Mouse (Mus musculus) adrenal gland (tissue): ENCODE results near the gene Zc3hc1.

Experiments
- intact Hi-C: fragments of 180-260 bp; cut with DNase I; formaldehyde crosslinking; loops from one replicate; pipeline ENCODE4 v1.15.1; 2025

Zc3hc1 gene

DNA sequence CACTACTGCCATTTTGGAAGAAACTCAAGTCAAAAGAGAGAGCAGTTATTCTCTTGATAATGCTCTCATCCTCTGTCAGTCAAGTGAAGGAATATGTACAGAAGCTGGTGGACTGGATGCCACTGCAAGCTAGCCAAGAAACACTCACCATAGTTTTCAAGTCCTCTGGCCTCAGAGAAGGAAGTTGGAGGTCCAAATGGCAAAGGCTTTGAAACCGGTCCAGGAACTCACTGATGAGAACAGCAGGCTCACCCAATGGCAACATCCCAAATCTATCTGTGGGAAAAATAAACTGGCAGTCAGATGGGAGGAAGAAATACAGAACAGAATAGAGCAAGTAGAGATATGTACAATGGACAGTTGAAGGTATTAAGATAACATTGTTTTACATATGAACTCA lies 15.0 kb downstream of the Zc3hc1 start:
- intact Hi-C loops, result no loop called here

- intact Hi-C loops, result no loop called here
Observed at GRCm38 (mm10) chr6:30374731-30375510, 15.9 kb downstream of the Zc3hc1 start.

DNA sequence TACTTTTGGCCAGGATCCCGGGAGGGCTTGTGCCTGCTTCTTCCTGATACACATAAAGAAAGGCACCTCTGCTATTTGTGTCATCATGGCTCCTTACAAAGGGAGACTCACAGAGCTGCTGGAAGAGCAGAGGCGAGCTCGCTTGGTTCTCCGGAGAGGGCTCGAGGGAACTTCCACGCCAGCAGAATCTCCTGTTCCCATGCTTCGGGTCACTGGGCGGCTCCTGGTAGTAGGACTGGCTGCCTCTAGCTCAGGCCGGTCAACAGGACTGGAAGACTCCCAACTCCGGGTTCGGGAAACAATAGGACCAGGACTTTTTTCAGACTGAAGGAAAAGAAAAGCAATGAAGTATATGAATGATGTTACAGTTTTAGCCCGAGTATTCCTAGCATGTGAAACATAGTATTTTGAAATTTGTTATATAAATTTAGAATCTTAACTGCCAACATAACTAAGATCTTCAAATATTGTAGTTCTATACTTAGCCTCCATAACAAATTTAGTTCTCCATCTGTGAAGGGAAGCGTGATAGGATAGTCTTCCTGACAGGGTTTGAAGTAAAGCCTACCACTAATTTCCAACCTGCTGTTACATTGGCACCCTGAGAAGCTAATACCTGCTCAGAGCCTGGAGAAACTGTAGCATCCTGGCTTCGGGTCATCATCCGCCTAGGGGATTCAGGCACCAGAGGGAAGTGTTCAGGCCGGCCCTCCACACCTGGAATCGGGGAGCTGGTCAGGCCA lies 18.0 kb downstream of the Zc3hc1 start:
- intact Hi-C loops, result no loop called here

DNA sequence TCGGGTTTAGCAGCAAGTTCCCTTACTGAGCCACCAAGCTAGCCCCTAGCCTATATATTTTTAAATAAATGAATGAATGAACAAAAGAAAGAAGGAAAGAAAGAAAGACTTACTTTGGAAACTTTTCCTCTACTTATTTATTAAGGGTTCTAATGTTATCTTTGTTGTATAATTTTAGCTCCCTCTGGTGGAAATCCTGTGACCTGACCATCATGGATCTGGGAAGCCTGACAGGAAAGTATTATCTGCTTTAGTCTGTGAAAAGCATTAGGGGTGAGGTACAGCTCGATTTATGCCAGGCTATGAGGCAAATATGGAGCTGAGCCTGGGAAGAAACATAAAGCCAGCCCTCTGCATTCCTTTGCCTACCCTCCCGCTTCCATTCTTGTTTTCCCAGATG lies 21.5 kb downstream of the Zc3hc1 start:
- intact Hi-C loops, result no loop called here

GRCm38 (mm10) chr6:30363808-30364207 lies 27.0 kb downstream of the Zc3hc1 start:
- intact Hi-C loops, result no loop called here

GRCm38 (mm10) chr6:30359762-30360509 lies 30.9 kb downstream of the Zc3hc1 start:
- intact Hi-C loops, result loop anchor here (5.0 kb wide), 2 partner anchors 58 to 153 kb away; partner anchors contain the start of gene Ube2h

GRCm38 (mm10) chr6:30357561-30358177 lies 33.2 kb downstream of the Zc3hc1 start:
- intact Hi-C loops, result loop anchor here (5.0 kb wide), 2 partner anchors 55 to 150 kb away; partner anchors contain the start of gene Ube2h

DNA sequence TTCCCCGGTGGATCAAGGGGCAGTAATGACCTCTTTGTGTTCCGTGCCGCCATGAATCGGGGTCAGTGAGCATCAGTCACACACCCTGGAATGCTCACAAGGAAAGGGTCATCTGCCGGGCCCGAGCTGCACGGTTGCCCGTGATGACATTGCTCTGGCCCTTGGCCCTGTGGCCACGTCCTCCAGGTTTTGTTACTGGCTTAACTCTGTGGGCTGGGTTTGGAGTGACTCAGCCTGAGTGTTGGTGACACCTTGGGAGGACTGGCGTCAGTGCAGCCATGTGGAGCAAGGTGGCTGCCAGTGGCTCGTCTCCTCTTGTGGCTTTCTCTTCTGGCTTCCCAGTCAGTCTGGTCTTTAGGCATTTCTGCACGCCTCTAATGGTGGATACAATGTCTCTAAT lies 34.1 kb downstream of the Zc3hc1 start:
- intact Hi-C loops, result loop anchor here (5.0 kb wide), 2 partner anchors 54 to 149 kb away; partner anchors contain the start of gene Ube2h

GRCm38 (mm10) chr6:30356161-30356560 lies 34.7 kb downstream of the Zc3hc1 start:
- intact Hi-C loops, result loop anchor here (5.0 kb wide), 2 partner anchors 54 to 149 kb away; partner anchors contain the start of gene Ube2h

DNA sequence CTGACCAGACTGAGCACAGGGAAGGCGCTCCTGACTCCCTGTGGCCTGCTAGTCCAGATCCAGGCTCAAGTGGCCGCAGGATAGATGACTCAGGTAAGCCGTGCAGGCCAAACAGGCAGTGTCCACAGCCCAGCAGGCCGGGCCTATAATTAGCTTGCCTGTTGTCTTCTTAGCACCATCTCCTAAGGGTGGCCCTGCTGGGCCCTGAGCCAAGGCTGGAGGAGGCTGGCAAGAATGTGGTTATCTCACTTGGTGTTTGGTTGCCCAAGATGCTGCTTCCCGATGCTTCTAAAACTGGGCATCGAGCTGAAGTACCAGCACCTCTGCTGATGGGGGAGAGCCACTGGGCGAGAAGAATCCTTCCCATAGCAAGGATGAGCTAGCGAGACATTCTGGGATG lies 35.1 kb downstream of the Zc3hc1 start:
- intact Hi-C loops, result loop anchor here (5.0 kb wide), 2 partner anchors 53 to 148 kb away; partner anchors contain the start of gene Ube2h

DNA sequence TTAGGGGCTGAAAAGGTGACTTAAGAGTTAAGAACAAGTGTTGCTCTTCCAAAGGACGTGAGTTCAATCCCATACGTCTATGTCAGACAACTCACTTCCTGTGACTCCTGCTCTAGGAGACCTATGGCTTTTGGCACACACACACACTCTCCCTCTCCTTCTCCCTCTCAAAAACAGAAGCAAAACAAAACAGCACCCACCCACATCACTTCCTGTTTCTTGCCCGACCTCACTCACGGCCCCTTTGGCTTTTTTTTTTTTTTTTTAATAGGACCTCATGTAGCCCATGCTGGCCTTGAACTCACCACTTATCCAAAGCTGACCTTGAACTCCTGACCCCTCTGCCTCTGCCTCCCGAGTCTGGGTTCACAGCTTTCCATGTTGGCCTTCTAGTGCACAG lies 36.1 kb downstream of the Zc3hc1 start:
- intact Hi-C loops, result loop anchor here (5.0 kb wide), 2 partner anchors 52 to 147 kb away; partner anchors contain the start of gene Ube2h

- intact Hi-C loops, result no loop called here
Observed at GRCm38 (mm10) chr6:30353661-30354060, 37.2 kb downstream of the Zc3hc1 start.

DNA sequence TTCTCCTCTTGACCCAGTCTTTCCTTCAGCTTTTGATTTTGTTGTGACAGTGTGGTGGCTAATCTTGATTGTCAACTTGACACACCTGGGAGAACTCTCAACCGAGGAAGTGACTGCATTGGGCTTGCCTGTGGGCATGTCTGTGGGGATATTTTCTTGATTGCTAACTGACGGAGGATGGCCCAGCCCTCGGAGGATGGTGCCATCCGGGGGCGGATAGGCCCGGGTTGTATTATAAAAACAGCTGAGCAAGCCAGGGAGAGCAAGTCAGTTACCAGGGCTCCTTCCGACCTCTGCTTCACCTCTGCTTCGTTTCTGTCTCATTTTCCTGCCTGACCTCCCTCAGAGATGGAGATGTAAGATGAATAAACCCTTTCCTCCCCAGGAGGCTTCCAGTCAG lies 38.1 kb downstream of the Zc3hc1 start:
- intact Hi-C loops, result no loop called here

- intact Hi-C loops, result no loop called here
Observed at GRCm38 (mm10) chr6:30351290-30351689, 39.5 kb downstream of the Zc3hc1 start.

DNA sequence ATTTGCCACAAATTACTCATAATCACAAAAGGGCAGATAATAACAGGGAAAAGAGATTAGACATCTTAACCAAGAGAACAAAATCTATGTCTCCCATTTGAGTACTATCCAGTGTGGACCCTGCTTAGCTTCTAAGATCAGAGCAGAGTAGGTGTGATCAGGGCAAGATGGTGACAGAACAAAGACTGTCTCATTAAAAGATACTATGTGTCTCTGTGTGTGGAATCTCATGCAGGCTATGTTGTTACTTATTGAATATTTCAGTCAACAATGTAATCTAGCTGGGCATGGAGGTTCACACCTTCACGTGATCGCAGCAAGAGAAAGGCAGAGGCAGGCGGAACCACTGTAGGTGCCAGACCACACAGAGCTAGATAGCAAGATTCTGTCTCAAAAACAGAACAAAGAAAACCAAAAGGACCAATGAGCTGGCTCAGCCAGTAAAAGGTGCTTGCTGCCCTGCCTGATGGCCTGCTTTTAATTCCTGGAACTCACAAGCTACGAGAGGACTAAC lies 43.5 kb downstream of the Zc3hc1 start:
- intact Hi-C loops, result no loop called here

- intact Hi-C loops, result no loop called here
Observed at GRCm38 (mm10) chr6:30346737-30347136, 44.1 kb downstream of the Zc3hc1 start.

- intact Hi-C loops, result no loop called here
Observed at GRCm38 (mm10) chr6:30344032-30344431, 46.8 kb downstream of the Zc3hc1 start.

GRCm38 (mm10) chr6:30340231-30340873 lies 50.5 kb downstream of the Zc3hc1 start:
- intact Hi-C loops, result no loop called here

DNA sequence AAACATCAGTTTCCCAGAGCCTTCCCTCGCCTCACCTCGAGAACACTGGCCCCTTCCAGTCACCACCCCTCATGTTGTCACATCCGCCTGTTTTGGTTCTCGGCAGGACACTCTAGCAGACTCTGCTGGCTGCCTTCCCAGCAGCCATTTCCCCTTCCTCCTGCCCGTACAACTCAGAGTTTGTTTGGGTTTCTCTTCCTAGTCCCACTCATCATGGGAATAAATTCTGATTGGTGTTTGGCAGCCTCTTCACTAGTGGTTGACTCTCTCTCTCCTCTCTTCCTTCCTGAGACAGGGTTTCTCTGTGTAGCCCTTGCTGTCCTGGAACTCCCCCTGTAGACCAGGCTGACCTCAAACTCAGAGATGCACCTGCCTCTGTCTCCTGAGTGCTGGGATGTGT lies 53.9 kb downstream of the Zc3hc1 start:
- intact Hi-C loops, result no loop called here

GRCm38 (mm10) chr6:30332262-30332661 lies 58.6 kb downstream of the Zc3hc1 start:
- intact Hi-C loops, result no loop called here
